In genomic region chr17:84103344-84103743, GRCm38 (mm10) we compare ENCODE assay signal across 14 mouse cellular contexts.
DNase-seq lines count a peak whose midpoint lies in the region; ATAC-seq and TF ChIP-seq lines count a peak whose summit lies in the region.
"Had no signal": no experiment of that assay in that cellular context is flagged by ENCODE, and none has a peak within 500 bp of the region (broad histone marks: within the 10 kb centered on the region; RNA-seq: fewer than 3 reads in every experiment).

No protein-coding gene starts in this region.

- no peaks in the 10 kb centered on the region for H3K9me3 ChIP-seq in embryonic facial prominence, embryonic 15.5 days (replicated peaks)
- H3K9me3 ChIP-seq in forebrain, embryonic 12.5 days: no peaks in the 10 kb centered on the region
- H3K9me3 ChIP-seq: G1E; kidney, embryonic 15.5 days; megakaryocyte, embryonic 14.5 days; stomach, embryonic 15.5 days had no signal

- peaks cover 6% of the 10 kb centered on the region for H3K4me1 ChIP-seq in lung, adult 2 months (ENCODE audit: control insufficient read depth, insufficient read depth, low read length)
- peaks cover 17% of the 10 kb centered on the region for H3K4me1 ChIP-seq in embryonic facial prominence, embryonic 15.5 days
- H3K4me1 ChIP-seq in forebrain, embryonic 12.5 days: peaks cover 17% of the 10 kb centered on the region

- H3K27ac ChIP-seq in embryonic facial prominence, embryonic 15.5 days (replicated peaks): 0 out of 2 replicates have a peak overlapping the region, but pooled peaks have one; percentile 40
- peak overlapping the region; percentile 94 for H3K27ac ChIP-seq in macrophage
- H3K27ac ChIP-seq in forebrain, embryonic 12.5 days: no peak overlapping the region
- H3K27ac ChIP-seq: kidney, embryonic 15.5 days; stomach, embryonic 15.5 days had no signal

- no peak for TF ChIP-seq CTCF in lung, adult 2 months (IDR thresholded peaks at IDR 0.05; ENCODE audit: insufficient read depth, low read length)

- H3K36me3 ChIP-seq in embryonic facial prominence, embryonic 15.5 days: no peaks in the 10 kb centered on the region
- no peaks in the 10 kb centered on the region for H3K36me3 ChIP-seq in macrophage (ENCODE audit: inconsistent target)
- no peaks in the 10 kb centered on the region for H3K36me3 ChIP-seq in forebrain, embryonic 12.5 days (replicated peaks)
- H3K36me3 ChIP-seq: G1E; kidney, embryonic 15.5 days; stomach, embryonic 15.5 days had no signal

- H3K79me2 ChIP-seq in macrophage (ENCODE audit: inconsistent target): no peaks in the 10 kb centered on the region

- no peak overlapping the region for H3K4me3 ChIP-seq in lung, adult 2 months (replicated peaks; ENCODE audit: extremely low read depth, low read depth, low read length)
- H3K4me3 ChIP-seq in embryonic facial prominence, embryonic 15.5 days (replicated peaks): no peak overlapping the region
- no peak overlapping the region for H3K4me3 ChIP-seq in macrophage (ENCODE audit: inconsistent target)
- H3K4me3 ChIP-seq in forebrain, embryonic 12.5 days (replicated peaks): no peak overlapping the region
- H3K4me3 ChIP-seq: kidney, embryonic 15.5 days; megakaryocyte, embryonic 14.5 days; stomach, embryonic 15.5 days had no signal

- H3K4me2 ChIP-seq in embryonic facial prominence, embryonic 15.5 days (replicated peaks): no peak overlapping the region
- no peak overlapping the region for H3K4me2 ChIP-seq in forebrain, embryonic 12.5 days
- H3K4me2 ChIP-seq: kidney, embryonic 15.5 days; stomach, embryonic 15.5 days had no signal

- WGBS in lung, adult 2 months: 63% methylated on average over 7 of the region's 7 CpGs
- 55% methylated on average over 7 of the region's 7 CpGs for WGBS in embryonic facial prominence, embryonic 15.5 days
- WGBS in macrophage (ENCODE audit: missing documents): 9% methylated on average over 7 of the region's 7 CpGs
- WGBS in forebrain, embryonic 12.5 days: 78% methylated on average over 7 of the region's 7 CpGs

- no peaks in the 10 kb centered on the region for H3K27me3 ChIP-seq in embryonic facial prominence, embryonic 15.5 days
- no peaks in the 10 kb centered on the region for H3K27me3 ChIP-seq in forebrain, embryonic 12.5 days
- H3K27me3 ChIP-seq: kidney, embryonic 15.5 days; stomach, embryonic 15.5 days had no signal

- ATAC-seq in embryonic facial prominence, embryonic 15.5 days (ENCODE audit: insufficient number of reproducible peaks, low FRiP score, low TSS enrichment, low read depth): no peak
- no peak for ATAC-seq in forebrain, embryonic 12.5 days (ENCODE audit: low FRiP score)
- ATAC-seq: activated CD4-positive, CD25-positive, alpha-beta regulatory T cell, adult 4 months had no signal

- DNase-seq in heart, adult 11 months: peak; percentile 97
- DNase-seq in heart, adult 8-10 months (ENCODE audit: low spot score): no peak
- peak; percentile 53 to 65 for DNase-seq in lung, adult 18-20 months
- no peak for DNase-seq in lung, adult 2 months
- DNase-seq in thymus, postnatal 14 days: no peak
- DNase-seq: gastrocnemius, postnatal 14 days had no signal

- no peak for TF ChIP-seq POLR2A in lung, adult 2 months (IDR thresholded peaks at IDR 0.05; ENCODE audit: borderline replicate concordance, extremely low read depth, low read depth, low read length)

- H3K9ac ChIP-seq in embryonic facial prominence, embryonic 15.5 days: no peak overlapping the region
- no peak overlapping the region for H3K9ac ChIP-seq in forebrain, embryonic 12.5 days
- H3K9ac ChIP-seq: kidney, embryonic 15.5 days; stomach, embryonic 15.5 days had no signal

Comparison
In these comparisons a context has a peak if more than half of its experiments do, and no peak if none do; other contexts are left out.
1. DNase-seq: peak in heart, adult 11 months (single experiment) and lung, adult 18-20 months (2 of 2); none in heart, adult 8-10 months (single experiment), lung, adult 2 months (single experiment) and thymus, postnatal 14 days (single experiment).